Comparison of ENCODE assay signal across 9 mouse cellular contexts in genomic region chr16:10783152-10783434, GRCm38 (mm10). TPM values are rescaled to one million over a fixed set of nuclear protein-coding genes. Genes with fewer than 3 reads are reported as not detected.
DNase-seq lines count a peak whose midpoint lies in the region; ATAC-seq and TF ChIP-seq lines count a peak whose summit lies in the region.
"Had no signal": no experiment of that assay in that cellular context is flagged by ENCODE, and none has a peak within 500 bp of the region (broad histone marks: within the 10 kb centered on the region; RNA-seq: fewer than 3 reads in every experiment).

No protein-coding gene starts in this region.

- peaks cover 35 to 58% of the 10 kb centered on the region in 2 experiments for H3K4me1 ChIP-seq in heart, embryonic 14.5 days (ENCODE audit: control insufficient read depth in 2 of 2, insufficient read depth in 2 of 2, low read length in 2 of 2)
- H3K4me1 ChIP-seq in testis, adult 2 months (ENCODE audit: control insufficient read depth, insufficient read depth, low read length) = peaks cover 12% of the 10 kb centered on the region
- peaks cover 60% of the 10 kb centered on the region for H3K4me1 ChIP-seq in limb, embryonic 13.5 days

- no peak for ATAC-seq in heart, embryonic 14.5 days (ENCODE audit: insufficient number of reproducible peaks, insufficient read depth, low FRiP score, low read depth)
- no peak for ATAC-seq in limb, embryonic 13.5 days (ENCODE audit: low FRiP score, low read depth)
- no peak for ATAC-seq in megakaryocyte-erythroid progenitor cell, adult 5-6 weeks (replicated peaks; ENCODE audit: low FRiP score, low TSS enrichment, poor library complexity, severe bottlenecking)

- 10% methylated on average over 1 of the region's 1 CpGs for WGBS in heart, embryonic 14.5 days
- whole genome bisulfite sequencing in limb, embryonic 13.5 days = 18% methylated on average over 1 of the region's 1 CpGs

- intact Hi-C loops in heart, postnatal 36 days (cut with DNase I) = no loop called here

- no peak for DNase-seq in heart, postnatal 36 days
- no peak for DNase-seq in testis, postnatal 14 days (ENCODE audit: low spot score)
- no peak for DNase-seq in frontal cortex, adult 2 months (ENCODE audit: extremely low spot score in 1 of 2, low spot score in 1 of 2)
- no peak for DNase-seq in spleen, adult 12 weeks (ENCODE audit: low spot score)
- DNase-seq: lung, postnatal 36 days had no signal

- peak overlapping the region in 1 of 2 experiments; percentile 84; a peak in 1 of 4 replicates for H3K27ac ChIP-seq in heart, embryonic 14.5 days (replicated peaks in 1 of 2; ENCODE audit: control insufficient read depth in 1 of 2, insufficient read depth in 1 of 2, low read depth in 2 of 2, low read length in 2 of 2)
- H3K27ac ChIP-seq in testis, adult 2 months (ENCODE audit: control insufficient read depth, insufficient read depth, low read depth, low read length) = no peak overlapping the region
- no peak overlapping the region for H3K27ac ChIP-seq in limb, embryonic 13.5 days

- no peak overlapping the region; a peak in 1 of 4 replicates for H3K4me3 ChIP-seq in heart, embryonic 14.5 days (ENCODE audit: control insufficient read depth in 1 of 2, insufficient read depth in 1 of 2, low read depth in 1 of 2, low read length in 2 of 2)
- H3K4me3 ChIP-seq in testis, adult 2 months (ENCODE audit: control insufficient read depth, low read depth, low read length) = peak overlapping the region; percentile 56
- H3K4me3 ChIP-seq in limb, embryonic 13.5 days = peak overlapping the region; percentile 62

- no peak for TF ChIP-seq POLR2A in testis, adult 2 months (IDR thresholded peaks at IDR 0.05; ENCODE audit: control insufficient read depth, low read depth, low read length)

- H3K4me2 ChIP-seq in heart, embryonic 14.5 days (ENCODE audit: low read length) = peak overlapping the region; percentile 94
- peak overlapping the region; percentile 97 for H3K4me2 ChIP-seq in limb, embryonic 13.5 days (replicated peaks)

- TF ChIP-seq CTCF in testis, adult 2 months (IDR thresholded peaks at IDR 0.05; ENCODE audit: control insufficient read depth, insufficient read depth, insufficient replicate concordance, low read depth, low read length) = no peak

- H3K9me3 ChIP-seq in heart, embryonic 14.5 days (ENCODE audit: control insufficient read depth, low read length) = no peaks in the 10 kb centered on the region
- no peaks in the 10 kb centered on the region for H3K9me3 ChIP-seq in limb, embryonic 13.5 days

- H3K9ac ChIP-seq in heart, embryonic 14.5 days (ENCODE audit: low read length) = peak overlapping the region; percentile 89
- peak overlapping the region; percentile 89 for H3K9ac ChIP-seq in limb, embryonic 13.5 days

- no peaks in the 10 kb centered on the region for H3K36me3 ChIP-seq in heart, embryonic 14.5 days (ENCODE audit: control insufficient read depth, insufficient read depth, low read length)
- no peaks in the 10 kb centered on the region for H3K36me3 ChIP-seq in testis, adult 2 months (ENCODE audit: control insufficient read depth, insufficient read depth, low read length)
- 0 out of 2 replicates have a peak, but pooled peaks cover 5% of the 10 kb centered on the region for H3K36me3 ChIP-seq in limb, embryonic 13.5 days

- H3K27me3 ChIP-seq in heart, embryonic 14.5 days (ENCODE audit: control insufficient read depth, insufficient read depth, low read length) = no peaks in the 10 kb centered on the region
- no peaks in the 10 kb centered on the region for H3K27me3 ChIP-seq in testis, adult 2 months (ENCODE audit: control insufficient read depth, insufficient read depth, low read length)
- H3K27me3 ChIP-seq in limb, embryonic 13.5 days = no peaks in the 10 kb centered on the region

RNA-seq across cellular contexts. Expression of gene Socs1, which starts 2.2 kb away (rescaled TPM):
- polyA plus RNA-seq in heart, embryonic 14.5 days (2014; fragmentation: Nextera tagmentation; extraction: Ambion mirVana) = 4.0 and 4.3 TPM in 2 replicates
- total RNA-seq in heart, postnatal 36 days (2021) = under 1 TPM; 0.33 to 0.49 TPM
- polyA plus RNA-seq in testis, adult 2 months (2012; rRNA removed) = 4.0 and 5.2 TPM in 2 replicates
- 15.3 and 15.5 TPM in 2 replicates for polyA plus RNA-seq in limb, embryonic 13.5 days (2015; fragmentation: Nextera tagmentation; extraction: Ambion mirVana)
- 0.88 and 1.2 TPM in 2 replicates for polyA plus RNA-seq in frontal cortex, adult 2 months (2012; rRNA removed)
- 0.39 and 1.4 TPM in 2 replicates for total RNA-seq in megakaryocyte-erythroid progenitor cell, adult 5-6 weeks (2014; fragmentation: Nextera tagmentation)
- 0.80 and 1.1 TPM in 2 replicates for total RNA-seq in megakaryocyte-erythroid progenitor cell, adult 5-6 weeks (2017)

RNA-seq across cellular contexts. Expression of gene Tnp2, which starts 5.4 kb away (rescaled TPM):
- polyA plus RNA-seq in heart, embryonic 14.5 days (2014; fragmentation: Nextera tagmentation; extraction: Ambion mirVana) = not detected in 2 replicates
- total RNA-seq in heart, postnatal 36 days (2021) = not detected
- polyA plus RNA-seq in testis, adult 2 months (2012; rRNA removed) = 28,810 and 28,975 TPM in 2 replicates
- polyA plus RNA-seq in limb, embryonic 13.5 days (2015; fragmentation: Nextera tagmentation; extraction: Ambion mirVana) = not detected in 2 replicates
- not detected in 2 replicates for polyA plus RNA-seq in frontal cortex, adult 2 months (2012; rRNA removed)
- total RNA-seq in megakaryocyte-erythroid progenitor cell, adult 5-6 weeks (2014; fragmentation: Nextera tagmentation) = not detected in 2 replicates
- total RNA-seq in megakaryocyte-erythroid progenitor cell, adult 5-6 weeks (2017) = not detected in 2 replicates

RNA-seq across cellular contexts. Expression of gene Prm3, which starts 7.6 kb away (rescaled TPM):
- polyA plus RNA-seq in heart, embryonic 14.5 days (2014; fragmentation: Nextera tagmentation; extraction: Ambion mirVana) = not detected in 2 replicates
- total RNA-seq in heart, postnatal 36 days (2021) = not detected
- 521 and 620 TPM in 2 replicates for polyA plus RNA-seq in testis, adult 2 months (2012; rRNA removed)
- not detected in 2 replicates for polyA plus RNA-seq in limb, embryonic 13.5 days (2015; fragmentation: Nextera tagmentation; extraction: Ambion mirVana)
- polyA plus RNA-seq in frontal cortex, adult 2 months (2012; rRNA removed) = not detected in 2 replicates
- not detected in 2 replicates for total RNA-seq in megakaryocyte-erythroid progenitor cell, adult 5-6 weeks (2014; fragmentation: Nextera tagmentation)
- not detected in 2 replicates for total RNA-seq in megakaryocyte-erythroid progenitor cell, adult 5-6 weeks (2017)

RNA-seq across cellular contexts. Expression of gene Prm2, which starts 12.8 kb away (rescaled TPM):
- not detected in 2 replicates for polyA plus RNA-seq in heart, embryonic 14.5 days (2014; fragmentation: Nextera tagmentation; extraction: Ambion mirVana)
- total RNA-seq in heart, postnatal 36 days (2021) = not detected
- 18,395 and 18,587 TPM in 2 replicates for polyA plus RNA-seq in testis, adult 2 months (2012; rRNA removed)
- not detected in 2 replicates for polyA plus RNA-seq in limb, embryonic 13.5 days (2015; fragmentation: Nextera tagmentation; extraction: Ambion mirVana)
- polyA plus RNA-seq in frontal cortex, adult 2 months (2012; rRNA removed) = not detected in 2 replicates
- total RNA-seq in megakaryocyte-erythroid progenitor cell, adult 5-6 weeks (2014; fragmentation: Nextera tagmentation) = not detected in 2 replicates
- not detected in 2 replicates for total RNA-seq in megakaryocyte-erythroid progenitor cell, adult 5-6 weeks (2017)

RNA-seq across cellular contexts. Expression of gene Prm1, which starts 22.5 kb away (rescaled TPM):
- not detected in 2 replicates for polyA plus RNA-seq in heart, embryonic 14.5 days (2014; fragmentation: Nextera tagmentation; extraction: Ambion mirVana)
- total RNA-seq in heart, postnatal 36 days (2021) = not detected
- 15,156 and 19,194 TPM in 2 replicates for polyA plus RNA-seq in testis, adult 2 months (2012; rRNA removed)
- 0.49 and 0.83 TPM in 2 replicates for polyA plus RNA-seq in limb, embryonic 13.5 days (2015; fragmentation: Nextera tagmentation; extraction: Ambion mirVana)
- not detected in 2 replicates for polyA plus RNA-seq in frontal cortex, adult 2 months (2012; rRNA removed)
- not detected in 2 replicates for total RNA-seq in megakaryocyte-erythroid progenitor cell, adult 5-6 weeks (2014; fragmentation: Nextera tagmentation)
- total RNA-seq in megakaryocyte-erythroid progenitor cell, adult 5-6 weeks (2017) = not detected in 2 replicates

Comparison
In these comparisons a context has a peak if more than half of its experiments do, and no peak if none do; other contexts are left out.
1. H3K4me3 ChIP-seq: peak in testis, adult 2 months (single experiment) and limb, embryonic 13.5 days (single experiment); none in heart, embryonic 14.5 days (0 of 2).
2. RNA of gene Tnp2, which starts 5.4 kb away (polyA plus RNA-seq): 28,810 to 28,975 TPM in testis, adult 2 months; not detected in heart, embryonic 14.5 days, not detected in limb, embryonic 13.5 days and not detected in frontal cortex, adult 2 months; every median in the first group is over 1,000 times any median in the second.
3. RNA of gene Prm3, which starts 7.6 kb away (polyA plus RNA-seq): 521 to 620 TPM in testis, adult 2 months; not detected in heart, embryonic 14.5 days, not detected in limb, embryonic 13.5 days and not detected in frontal cortex, adult 2 months; every median in the first group is over 100 times any median in the second.